Mouse (Mus musculus) liver, embryonic 13.5 days (tissue): ENCODE measurements at regions not wholly inside any gene's neighbourhood (a gene's known extent, or its start where the extent isn't known, plus 50 kb on each side); places are given as distances from the start of the nearest gene placed in this dataset.

Source experiments
- ATAC-seq: fragments of 200-750 bp; cut with Nextera tagmentation; 2 replicates; pipeline ENCODE4 v1.8.0; 2017; ENCODE audit warnings: low read depth, mild to moderate bottlenecking, moderate number of reproducible peaks, moderate library complexity
- DNase-seq: peaks from one replicate; pipeline ENCODE4 v3.0.0; 2022
- H3K27ac ChIP-seq: fragments of 300-500 bp; sonication (generic); 2 replicates; pipeline ENCODE4 v1.5.1; 2015; ENCODE audit warnings: moderate library complexity, mild to moderate bottlenecking, inconsistent platforms
- H3K27me3 ChIP-seq: fragments of 300-500 bp; sonication (generic); 2 replicates; pipeline ENCODE4 v1.6.1; 2015; ENCODE audit warnings: mild to moderate bottlenecking, inconsistent platforms
- H3K36me3 ChIP-seq: fragments of 300-500 bp; sonication (generic); 2 replicates; pipeline ENCODE4 v1.6.1; 2015; ENCODE audit warnings: mild to moderate bottlenecking, inconsistent platforms
- H3K4me1 ChIP-seq: fragments of 300-500 bp; sonication (generic); replicated peaks from 2 replicates; pipeline ENCODE4 v1.6.1; 2015; ENCODE audit warnings: inconsistent platforms
- H3K4me2 ChIP-seq: fragments of 300-500 bp; sonication (generic); 2 replicates; pipeline ENCODE4 v1.6.1; 2015; ENCODE audit warnings: inconsistent platforms, mild to moderate bottlenecking, moderate library complexity
- H3K4me3 ChIP-seq: fragments of 300-500 bp; sonication (generic); replicated peaks from 2 replicates; pipeline ENCODE4 v1.5.1; 2015; ENCODE audit warnings: mild to moderate bottlenecking, inconsistent platforms
- H3K9ac ChIP-seq: fragments of 300-500 bp; sonication (generic); 2 replicates; pipeline ENCODE4 v1.6.1; 2015; ENCODE audit warnings: mild to moderate bottlenecking, inconsistent platforms
- H3K9me3 ChIP-seq: fragments of 300-500 bp; sonication (generic); replicated peaks from 2 replicates; pipeline ENCODE4 v1.6.1; 2016; ENCODE audit warnings: inconsistent platforms
- WGBS: fragments of 180-500 bp; shearing (Covaris S2); methylation state at CpG from one replicate; pipeline ENCODE4 v1.1.7; 2015; ENCODE audit not compliant: insufficient replicate concordance; 5-methylcytosine and 5-hydroxymethylcytosine counted together

GRCm38 (mm10) chr19:56016548-56017346 lies 270.2 kb upstream of the Habp2 start:
- Histone ChIP-seq H3K9ac (no peak overlapping the region), H3K36me3 (no peaks in the 10 kb centered on the region), H3K9me3 (no peaks in the 10 kb centered on the region), H3K4me1 (no peaks in the 10 kb centered on the region), H3K27me3 (0 out of 2 replicates have a peak, but pooled peaks cover 6% of the 10 kb centered on the region), H3K27ac (no peak overlapping the region), H3K4me2 (no peak overlapping the region), H3K4me3 (no peak overlapping the region)
- ATAC-seq (no peak), DNase-seq (no peak)
- 65% methylated on average over 4 of the region's 4 CpGs for WGBS

- WGBS: 52% methylated on average over 7 of the region's 7 CpGs
- H3K9me3 ChIP-seq: no peaks in the 10 kb centered on the region
- no peak overlapping the region for H3K27ac ChIP-seq
- H3K4me2 ChIP-seq: no peak overlapping the region
- H3K9ac ChIP-seq: no peak overlapping the region
- no peaks in the 10 kb centered on the region for H3K36me3 ChIP-seq
- DNase-seq (no peak), ATAC-seq (no peak)
- H3K4me1 ChIP-seq: no peaks in the 10 kb centered on the region
- no peak overlapping the region for H3K4me3 ChIP-seq
- H3K27me3 ChIP-seq: 0 out of 2 replicates have a peak, but pooled peaks cover 2% of the 10 kb centered on the region
These were observed 269.4 kb upstream of the Habp2 start for GRCm38 (mm10) chr19:56017524-56017923.

- no peak overlapping the region for H3K9ac ChIP-seq
- H3K36me3 ChIP-seq: no peaks in the 10 kb centered on the region
- H3K4me2 ChIP-seq: no peak overlapping the region
- no peaks in the 10 kb centered on the region for H3K4me1 ChIP-seq
- H3K27ac ChIP-seq: no peak overlapping the region
- H3K4me3 ChIP-seq: no peak overlapping the region
- 0 out of 2 replicates have a peak, but pooled peaks cover 2% of the 10 kb centered on the region for H3K27me3 ChIP-seq
- no peak for DNase-seq
- ATAC-seq: no peak
- no peaks in the 10 kb centered on the region for H3K9me3 ChIP-seq
- WGBS: 63% methylated on average over 7 of the region's 7 CpGs
These were observed 267.8 kb upstream of the Habp2 start for GRCm38 (mm10) chr19:56019143-56019542.

GRCm38 (mm10) chr19:56022348-56022747 lies 264.6 kb upstream of the Habp2 start:
- Histone ChIP-seq H3K9me3 (no peaks in the 10 kb centered on the region), H3K4me3 (no peak overlapping the region), H3K36me3 (no peaks in the 10 kb centered on the region), H3K27ac (no peak overlapping the region), H3K27me3 (no peaks in the 10 kb centered on the region), H3K4me2 (no peak overlapping the region), H3K9ac (no peak overlapping the region), H3K4me1 (no peaks in the 10 kb centered on the region)
- 11% methylated on average over 6 of the region's 6 CpGs for WGBS
- ATAC-seq: no peak
- no peak for DNase-seq

- Histone ChIP-seq H3K9ac (no peak overlapping the region), H3K4me3 (no peak overlapping the region), H3K9me3 (no peaks in the 10 kb centered on the region), H3K4me2 (no peak overlapping the region), H3K36me3 (no peaks in the 10 kb centered on the region), H3K27me3 (no peaks in the 10 kb centered on the region; the same call in 1 of the 2 replicates), H3K4me1 (no peaks in the 10 kb centered on the region), H3K27ac (no peak overlapping the region)
- DNase-seq (no peak), ATAC-seq (no peak)
- 69% methylated on average over 4 of the region's 4 CpGs for WGBS
These were observed 262.3 kb upstream of the Habp2 start for GRCm38 (mm10) chr19:56024599-56024998.

- DNase-seq: no peak
These were observed 257.3 kb upstream of the Habp2 start for GRCm38 (mm10) chr19:56029428-56030281.

GRCm38 (mm10) chr19:56030401-56030925 lies 256.5 kb upstream of the Habp2 start:
- 64% methylated on average over 4 of the region's 4 CpGs for WGBS
- H3K27me3 ChIP-seq: no peaks in the 10 kb centered on the region; the same call in 1 of the 2 replicates
- no peak overlapping the region for H3K27ac ChIP-seq
- DNase-seq (no peak), ATAC-seq (no peak)
- no peak overlapping the region for H3K4me2 ChIP-seq
- H3K9me3 ChIP-seq: no peaks in the 10 kb centered on the region
- H3K9ac ChIP-seq: no peak overlapping the region
- no peak overlapping the region for H3K4me3 ChIP-seq
- H3K36me3 ChIP-seq: no peaks in the 10 kb centered on the region
- H3K4me1 ChIP-seq: no peaks in the 10 kb centered on the region

More at GRCm38 (mm10) chr19:56029428-56030281, 257.3 kb upstream of the Habp2 start:
- WGBS: 42% methylated on average over 21 of the region's 21 CpGs
- Histone ChIP-seq H3K27ac (no peak overlapping the region), H3K4me3 (no peak overlapping the region), H3K4me2 (no peak overlapping the region), H3K4me1 (no peaks in the 10 kb centered on the region), H3K9me3 (no peaks in the 10 kb centered on the region), H3K36me3 (no peaks in the 10 kb centered on the region), H3K27me3 (no peaks in the 10 kb centered on the region; the same call in 1 of the 2 replicates), H3K9ac (no peak overlapping the region)
- ATAC-seq: no peak

- H3K27me3 ChIP-seq: no peaks in the 10 kb centered on the region
- H3K9me3 ChIP-seq: no peaks in the 10 kb centered on the region
- no peaks in the 10 kb centered on the region for H3K36me3 ChIP-seq
- no peak overlapping the region for H3K4me3 ChIP-seq
- H3K27ac ChIP-seq: no peak overlapping the region
- ATAC-seq (no peak), DNase-seq (no peak)
- no peak overlapping the region for H3K4me2 ChIP-seq
- H3K9ac ChIP-seq: no peak overlapping the region
- WGBS: 34% methylated on average over 4 of the region's 4 CpGs
- no peaks in the 10 kb centered on the region for H3K4me1 ChIP-seq
These were observed 252.4 kb upstream of the Habp2 start for GRCm38 (mm10) chr19:56034552-56034951.

GRCm38 (mm10) chr19:56037584-56037983 lies 249.4 kb upstream of the Habp2 start:
- 57% methylated on average over 3 of the region's 3 CpGs for WGBS
- no peaks in the 10 kb centered on the region for H3K27me3 ChIP-seq
- H3K9ac ChIP-seq: no peak overlapping the region

GRCm38 (mm10) chr19:56039091-56040004 lies 247.6 kb upstream of the Habp2 start:
- 70% methylated on average over 17 of the region's 17 CpGs for WGBS
- Histone ChIP-seq H3K4me1 (no peaks in the 10 kb centered on the region), H3K36me3 (no peaks in the 10 kb centered on the region), H3K4me2 (no peak overlapping the region), H3K27me3 (no peaks in the 10 kb centered on the region), H3K9me3 (no peaks in the 10 kb centered on the region), H3K9ac (no peak overlapping the region), H3K27ac (no peak overlapping the region), H3K4me3 (no peak overlapping the region)
- no peak for ATAC-seq
- DNase-seq: no peak

More at GRCm38 (mm10) chr19:56037584-56037983, 249.4 kb upstream of the Habp2 start:
- Histone ChIP-seq H3K36me3 (no peaks in the 10 kb centered on the region), H3K4me2 (no peak overlapping the region), H3K4me1 (no peaks in the 10 kb centered on the region), H3K4me3 (no peak overlapping the region), H3K9me3 (no peaks in the 10 kb centered on the region), H3K27ac (no peak overlapping the region)
- DNase-seq: no peak
- ATAC-seq: no peak
